Mouse (Mus musculus): Measurements from ENCODE around the gene Dnah12.

DNA sequence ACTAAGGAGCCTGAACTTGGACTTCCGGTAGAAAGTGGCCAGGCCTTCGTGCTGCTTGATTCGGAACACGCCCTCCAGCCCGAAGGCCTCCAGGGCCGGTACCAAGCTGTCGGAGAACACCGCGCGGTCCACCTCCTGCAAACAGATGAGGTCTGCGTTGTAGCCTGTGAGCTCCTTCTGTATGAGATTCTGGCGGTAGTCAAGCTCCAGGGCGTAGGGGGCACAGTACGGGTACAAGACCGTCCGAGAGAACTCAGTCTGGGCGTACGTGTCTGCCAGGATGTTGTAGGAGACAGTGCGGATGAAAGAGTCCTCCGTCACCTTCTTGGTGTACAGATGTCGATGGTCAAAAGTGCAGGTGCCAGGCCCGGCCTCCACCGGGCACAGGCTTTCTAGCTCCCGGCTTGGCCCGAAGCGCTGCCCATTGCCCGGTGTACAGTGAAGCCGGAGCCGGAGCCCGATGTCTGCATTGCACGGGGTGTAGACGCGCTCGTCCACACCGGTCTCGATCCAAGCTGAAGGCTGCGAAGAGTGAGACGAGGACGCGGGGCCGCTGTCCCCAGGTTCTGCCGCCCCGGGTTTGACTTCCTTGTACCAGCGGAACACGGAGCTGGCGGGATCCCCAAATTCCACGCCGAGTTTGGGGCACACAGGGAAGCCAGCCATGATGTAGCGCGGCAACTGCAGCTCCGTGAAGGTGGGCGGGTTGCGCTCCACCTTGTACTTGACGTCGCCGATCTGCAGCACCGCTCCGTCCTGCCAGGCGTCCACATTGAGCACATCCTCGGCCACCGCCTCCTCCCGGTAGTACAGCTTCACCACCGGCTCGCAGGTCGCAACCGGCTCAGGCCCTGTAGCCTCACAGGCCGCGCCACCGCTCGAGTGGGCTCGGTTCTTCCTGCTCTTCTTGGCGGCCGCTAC, 24.4 kb upstream of the Dnah12 start:
- TF ChIP-seq GATA1 (IDR thresholded peaks at IDR 0.05; ENCODE audit: low read length) (no peak), TAL1 (IDR thresholded peaks at IDR 0.05; ENCODE audit: low read length) (no peak)
